Mouse (Mus musculus) neutrophil, adult 5-6 weeks (primary cell): ENCODE results near the gene Gm6367. TPM values are rescaled to one million over a fixed set of nuclear protein-coding genes. Genes with fewer than 3 reads are reported as not detected.
"Not testable (repeated sequence)": the region's sequence is repeated elsewhere in the genome, so short reads cannot be mapped to it uniquely, and the experiment has no call there.

Source experiments
- ATAC-seq: fragments of 151-379, 151-347 bp; 2 replicates; pipeline ENCODE4 v1.8.0; 2017; ENCODE audit warnings: mild to moderate bottlenecking, moderate TSS enrichment; ENCODE audit not compliant: insufficient number of reproducible peaks, poor library complexity, low FRiP score, severe bottlenecking; ENCODE audit errors: extremely low read depth
- total RNA-seq: library from RNA; stranded (forward); fragments of 200-1000 nt; gene quantifications from 2 replicates; pipeline ENCODE4 v1.2.3, GENCODE M21; 2017

Gene Gm6367
- not detected in 2 replicates for total RNA-seq

GRCm38 (mm10) chr5:94988326-94988725 lies at the start of gene Gm6367:
Gm6367 (plus strand) TSS chr5:94988626.
- not testable (repeated sequence) for ATAC-seq

Other genes with a start within 250 kb of the Gm6367 start
- gene Gm3183, start 123.2 kb upstream of the Gm6367 start, total RNA-seq, result not detected in 2 replicates
- gene Gm7942, start 118.3 kb downstream of the Gm6367 start, total RNA-seq, result not detected in 2 replicates
- gene Gm16513, start 194.0 kb downstream of the Gm6367 start, total RNA-seq, result not detected in 2 replicates